Mouse (Mus musculus): ENCODE data around the gene Golt1a. TPM values are rescaled to one million over a fixed set of nuclear protein-coding genes. Genes with fewer than 3 reads are reported as not detected.

Golt1a gene
- polyA plus RNA-seq, 2 experiments = 2.8 to 8.0 TPM

- no peak overlapping the region for H3K4me3 ChIP-seq (ENCODE audit: insufficient read depth in 1 of 2, low read depth in 2 of 2, low read length in 2 of 2)
- no peaks in the 10 kb centered on the region; the same call in 1 of the 2 replicates for H3K9me3 ChIP-seq (ENCODE audit: control insufficient read depth, low read length)
- H3K9ac ChIP-seq (replicated peaks) = no peak overlapping the region
- no peak for ATAC-seq (ENCODE audit: insufficient read depth)
- 48% methylated on average over 1 of the region's 1 CpGs for WGBS (ENCODE audit: insufficient replicate concordance)
- no peaks in the 10 kb centered on the region for H3K27me3 ChIP-seq (ENCODE audit: control insufficient read depth, insufficient read depth, low read length)
- TF ChIP-seq CTCF (IDR thresholded peaks at IDR 0.05; ENCODE audit: low read depth) = no peak
- TF ChIP-seq EP300 (IDR thresholded peaks at IDR 0.05; ENCODE audit: low read depth) = no peak
- no peak overlapping the region for H3K27ac ChIP-seq
- no peak for DNase-seq (ENCODE audit: low read depth in 3 of 3, low spot score in 3 of 3)
- H3K4me2 ChIP-seq (ENCODE audit: low read depth) = no peak overlapping the region
- no peaks in the 10 kb centered on the region for H3K36me3 ChIP-seq (replicated peaks; ENCODE audit: control insufficient read depth, insufficient read depth, low read depth)
- no peaks in the 10 kb centered on the region for H3K4me1 ChIP-seq (replicated peaks; ENCODE audit: control insufficient read depth in 2 of 2, insufficient read depth in 2 of 2, low read length in 1 of 2)
Measured at GRCm38 (mm10) chr1:133317149-133317548, 7.5 kb downstream of the Golt1a start.

- Histone ChIP-seq H3K27ac (no peak within 1 kb of the TSS), H3K36me3 (replicated peaks; ENCODE audit: control insufficient read depth, insufficient read depth, low read depth) (no peaks in the 10 kb centered on the region), H3K9ac (replicated peaks) (no peak within 1 kb of the TSS), H3K4me2 (ENCODE audit: low read depth) (no peak within 1 kb of the TSS), H3K4me1 (replicated peaks; ENCODE audit: control insufficient read depth in 2 of 2, insufficient read depth in 2 of 2, low read length in 1 of 2) (no peaks in the 10 kb centered on the region), H3K9me3 (ENCODE audit: control insufficient read depth, low read length) (no peaks in the 10 kb centered on the region; the same call in 1 of the 2 replicates), H3K27me3 (ENCODE audit: control insufficient read depth, insufficient read depth, low read length) (no peaks in the 10 kb centered on the region), H3K4me3 (ENCODE audit: insufficient read depth in 1 of 2, low read depth in 2 of 2, low read length in 2 of 2) (no peak within 1 kb of the TSS)
- WGBS (ENCODE audit: insufficient replicate concordance) = 65% methylated on average over 13 of the region's 13 CpGs
- TF ChIP-seq EP300 (IDR thresholded peaks at IDR 0.05; ENCODE audit: low read depth) (no peak), CTCF (IDR thresholded peaks at IDR 0.05; ENCODE audit: low read depth) (no peak)
- ATAC-seq (ENCODE audit: insufficient read depth) = no peak
- no peak for DNase-seq (ENCODE audit: low read depth in 3 of 3, low spot score in 3 of 3)
Measured at GRCm38 (mm10) chr1:133321267-133321925, 11.8 kb downstream of the Golt1a start, which contains the start of gene Kiss1. Gene Kiss1, plus strand, starts transcription at chr1:133321875.

- DNase-seq (ENCODE audit: low read depth in 3 of 3, low spot score in 3 of 3) (no peak), ATAC-seq (ENCODE audit: insufficient read depth) (no peak)
- Histone ChIP-seq H3K4me3 (ENCODE audit: insufficient read depth in 1 of 2, low read depth in 2 of 2, low read length in 2 of 2) (no peak overlapping the region), H3K4me2 (ENCODE audit: low read depth) (no peak overlapping the region), H3K9me3 (ENCODE audit: control insufficient read depth, low read length) (no peaks in the 10 kb centered on the region; the same call in 1 of the 2 replicates), H3K27me3 (ENCODE audit: control insufficient read depth, insufficient read depth, low read length) (peaks cover 2% of the 10 kb centered on the region), H3K27ac (no peak overlapping the region), H3K4me1 (replicated peaks; ENCODE audit: control insufficient read depth in 2 of 2, insufficient read depth in 2 of 2, low read length in 1 of 2) (no peaks in the 10 kb centered on the region), H3K9ac (replicated peaks) (no peak overlapping the region), H3K36me3 (replicated peaks; ENCODE audit: control insufficient read depth, insufficient read depth, low read depth) (no peaks in the 10 kb centered on the region)
- TF ChIP-seq EP300 (IDR thresholded peaks at IDR 0.05; ENCODE audit: low read depth) (no peak), CTCF (IDR thresholded peaks at IDR 0.05; ENCODE audit: low read depth) (no peak)
- WGBS (ENCODE audit: insufficient replicate concordance) = 34% methylated on average over 5 of the region's 5 CpGs
Measured at GRCm38 (mm10) chr1:133323333-133323732, 13.7 kb downstream of the Golt1a start.

- no peak overlapping the region for H3K9ac ChIP-seq (replicated peaks)
- peaks cover 16% of the 10 kb centered on the region for H3K27me3 ChIP-seq (ENCODE audit: control insufficient read depth, insufficient read depth, low read length)
- DNase-seq (ENCODE audit: low read depth in 3 of 3, low spot score in 3 of 3) = no peak
- no peaks in the 10 kb centered on the region for H3K4me1 ChIP-seq (replicated peaks; ENCODE audit: control insufficient read depth in 2 of 2, insufficient read depth in 2 of 2, low read length in 1 of 2)
- no peak overlapping the region for H3K4me3 ChIP-seq (ENCODE audit: insufficient read depth in 1 of 2, low read depth in 2 of 2, low read length in 2 of 2)
- TF ChIP-seq CTCF (IDR thresholded peaks at IDR 0.05; ENCODE audit: low read depth) (no peak), EP300 (IDR thresholded peaks at IDR 0.05; ENCODE audit: low read depth) (no peak)
- no peak for ATAC-seq (ENCODE audit: insufficient read depth)
- no peaks in the 10 kb centered on the region for H3K9me3 ChIP-seq (ENCODE audit: control insufficient read depth, low read length)
- 58% methylated on average over 8 of the region's 8 CpGs for WGBS (ENCODE audit: insufficient replicate concordance)
- H3K27ac ChIP-seq = no peak overlapping the region
- H3K4me2 ChIP-seq (ENCODE audit: low read depth) = no peak overlapping the region
- no peaks in the 10 kb centered on the region for H3K36me3 ChIP-seq (replicated peaks; ENCODE audit: control insufficient read depth, insufficient read depth, low read depth)
Measured at GRCm38 (mm10) chr1:133325951-133326350, 16.4 kb downstream of the Golt1a start.

- TF ChIP-seq CTCF (IDR thresholded peaks at IDR 0.05; ENCODE audit: low read depth) (peak; percentile 11; the same call in 1 of the 2 replicates), EP300 (IDR thresholded peaks at IDR 0.05; ENCODE audit: low read depth) (no peak)
- Histone ChIP-seq H3K9me3 (ENCODE audit: control insufficient read depth, low read length) (no peaks in the 10 kb centered on the region), H3K4me3 (ENCODE audit: insufficient read depth in 1 of 2, low read depth in 2 of 2, low read length in 2 of 2) (no peak overlapping the region), H3K4me2 (ENCODE audit: low read depth) (no peak overlapping the region), H3K36me3 (replicated peaks; ENCODE audit: control insufficient read depth, insufficient read depth, low read depth) (no peaks in the 10 kb centered on the region), H3K9ac (replicated peaks) (no peak overlapping the region), H3K27ac (no peak overlapping the region), H3K27me3 (ENCODE audit: control insufficient read depth, insufficient read depth, low read length) (peaks cover 16% of the 10 kb centered on the region), H3K4me1 (replicated peaks; ENCODE audit: control insufficient read depth in 2 of 2, insufficient read depth in 2 of 2, low read length in 1 of 2) (no peaks in the 10 kb centered on the region)
- DNase-seq (ENCODE audit: low read depth in 3 of 3, low spot score in 3 of 3) (no peak), ATAC-seq (ENCODE audit: insufficient read depth) (no peak)
- WGBS (ENCODE audit: insufficient replicate concordance) = 50% methylated on average over 5 of the region's 5 CpGs
Measured at GRCm38 (mm10) chr1:133327094-133327493, 17.5 kb downstream of the Golt1a start.

Measured in liver, embryonic 14.5 days (tissue).